Mouse (Mus musculus) ES-E14 (cell line): ENCODE data around the gene Rc3h1.

ENCODE experiments used
- CHD2 ChIP-seq: IDR thresholded peaks from 2 replicates; pipeline ENCODE4 v1.6.1; 2014; ENCODE audit warnings: mild to moderate bottlenecking, low read depth, low read length, inconsistent platforms
- HCFC1 ChIP-seq: IDR thresholded peaks from 2 replicates; pipeline ENCODE4 v1.6.1; 2012; ENCODE audit warnings: low read length, inconsistent platforms, borderline replicate concordance; ENCODE audit not compliant: insufficient read depth
- MAFK ChIP-seq: IDR thresholded peaks from 2 replicates; pipeline ENCODE4 v1.6.1; 2014; ENCODE audit warnings: mild to moderate bottlenecking, low read depth, low read length, inconsistent platforms; ENCODE audit not compliant: insufficient read depth
- ZC3H11A ChIP-seq: IDR thresholded peaks from 2 replicates; pipeline ENCODE4 v1.6.1; 2012; ENCODE audit warnings: low read depth, mild to moderate bottlenecking, inconsistent platforms, low read length, borderline replicate concordance
- ZNF384 ChIP-seq: IDR thresholded peaks from 2 replicates; pipeline ENCODE4 v1.6.1; 2012; ENCODE audit warnings: low read depth, low read length, inconsistent platforms

DNA sequence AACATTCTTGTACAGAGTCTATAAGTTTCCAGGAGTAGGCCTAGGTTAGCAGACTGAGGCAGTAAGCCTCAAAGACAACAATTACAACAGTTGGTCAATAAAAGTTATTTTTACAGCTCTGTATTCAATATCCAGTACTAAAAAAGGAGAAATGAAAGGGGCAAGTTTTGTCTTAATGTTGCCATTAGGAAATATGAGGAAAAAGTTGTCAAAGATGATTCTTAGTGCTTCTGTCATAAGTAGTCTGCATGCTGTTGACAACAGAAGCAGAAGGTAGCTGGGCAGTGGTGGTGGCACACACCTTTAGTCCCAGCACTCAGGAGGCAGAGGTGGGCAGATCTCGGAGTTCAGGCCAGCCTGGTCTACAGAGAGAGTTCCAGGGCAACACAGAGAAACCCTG is 13.2 kb downstream of the Rc3h1 start:
- TF ChIP-seq HCFC1, result no peak
- no peak for TF ChIP-seq MAFK
- no peak for TF ChIP-seq ZNF384
- TF ChIP-seq ZC3H11A, result no peak
- no peak for TF ChIP-seq CHD2
